In the genomic region with DNA sequence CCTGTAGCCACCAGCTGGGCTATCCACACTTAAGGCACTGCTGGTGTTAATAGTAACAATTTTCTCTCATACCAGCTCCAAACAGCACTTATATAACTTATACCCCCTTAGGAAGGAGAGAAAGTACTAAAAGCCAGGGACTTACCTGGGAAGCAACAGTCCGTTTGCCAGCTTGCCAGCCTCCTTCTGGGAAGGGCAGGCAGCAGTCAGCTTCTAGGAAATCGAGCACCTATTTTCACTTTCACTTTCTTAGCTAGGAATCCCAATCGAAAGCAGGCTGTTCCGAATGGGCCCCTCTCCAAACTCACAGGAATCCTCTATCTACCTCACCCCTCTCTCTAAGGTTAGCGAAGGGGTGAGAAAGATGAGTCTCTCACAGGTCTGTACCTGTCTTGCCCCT, we compare ENCODE assay signal across 9 mouse cellular contexts. TPM values are rescaled to one million over a fixed set of nuclear protein-coding genes. Genes with fewer than 3 reads are reported as not detected.
DNase-seq lines count a peak whose midpoint lies in the region; ATAC-seq and TF ChIP-seq lines count a peak whose summit lies in the region.
"Had no signal": no experiment of that assay in that cellular context is flagged by ENCODE, and none has a peak within 500 bp of the region (broad histone marks: within the 10 kb centered on the region; RNA-seq: fewer than 3 reads in every experiment).

No protein-coding gene starts in this region.

- H3K27ac ChIP-seq in heart, embryonic 11.5 days (ENCODE audit: low read depth, low read length), result no peak overlapping the region
- no peak overlapping the region for H3K27ac ChIP-seq in liver, embryonic 14.5 days
- H3K27ac ChIP-seq in hindbrain, embryonic 16.5 days (ENCODE audit: low read depth, low read length), result no peak overlapping the region

- H3K9me3 ChIP-seq in heart, embryonic 11.5 days (replicated peaks; ENCODE audit: control insufficient read depth, low read length), result no peaks in the 10 kb centered on the region
- no peaks in the 10 kb centered on the region for H3K9me3 ChIP-seq in liver, embryonic 14.5 days (ENCODE audit: control insufficient read depth, low read length)
- no peaks in the 10 kb centered on the region for H3K9me3 ChIP-seq in hindbrain, embryonic 16.5 days (ENCODE audit: control insufficient read depth, low read length)

- peaks cover 52% of the 10 kb centered on the region for H3K36me3 ChIP-seq in heart, embryonic 11.5 days (ENCODE audit: control insufficient read depth, insufficient read depth, low read length)
- H3K36me3 ChIP-seq in liver, embryonic 14.5 days (replicated peaks; ENCODE audit: control insufficient read depth, insufficient read depth, low read depth), result peaks cover 59% of the 10 kb centered on the region
- peaks cover 52% of the 10 kb centered on the region for H3K36me3 ChIP-seq in hindbrain, embryonic 16.5 days (ENCODE audit: control insufficient read depth, insufficient read depth, low read length)

- DNase-seq in heart, adult 8-10 months (ENCODE audit: low spot score), result peak; percentile 48
- DNase-seq in CD4-positive helper T cell, adult 2 months (ENCODE audit: low read depth, low spot score), result peak; percentile 43
- DNase-seq in liver, embryonic 14.5 days (ENCODE audit: low read depth in 3 of 3, low spot score in 3 of 3), result no peak
- no peak for DNase-seq in layer of hippocampus, postnatal 10 days (ENCODE audit: low spot score in 2 of 2)
- no peak for DNase-seq in urinary bladder, postnatal 36 days (ENCODE audit: low spot score in 2 of 2)

- TF ChIP-seq EP300 in liver, embryonic 14.5 days (IDR thresholded peaks at IDR 0.05; ENCODE audit: low read depth), result no peak

- 79% methylated on average over 5 of the region's 5 CpGs for WGBS in heart, embryonic 11.5 days (ENCODE audit: insufficient replicate concordance)
- 69% methylated on average over 5 of the region's 5 CpGs for WGBS in liver, embryonic 14.5 days (ENCODE audit: insufficient replicate concordance)
- 90% methylated on average over 5 of the region's 5 CpGs for WGBS in hindbrain, embryonic 16.5 days

- H3K9ac ChIP-seq in heart, embryonic 11.5 days (ENCODE audit: low read depth, low read length), result no peak overlapping the region
- H3K9ac ChIP-seq in liver, embryonic 14.5 days (replicated peaks), result no peak overlapping the region
- H3K9ac ChIP-seq in hindbrain, embryonic 16.5 days (ENCODE audit: low read depth, low read length), result no peak overlapping the region

- no peak overlapping the region for H3K4me3 ChIP-seq in heart, embryonic 11.5 days (ENCODE audit: low read depth, low read length)
- H3K4me3 ChIP-seq in liver, embryonic 14.5 days (ENCODE audit: insufficient read depth in 1 of 2, low read depth in 2 of 2, low read length in 2 of 2), result no peak overlapping the region
- H3K4me3 ChIP-seq in hindbrain, embryonic 16.5 days (ENCODE audit: low read length), result no peak overlapping the region
- H3K4me3 ChIP-seq: erythroblast, embryonic 14.5 days had no signal

- H3K4me2 ChIP-seq in heart, embryonic 11.5 days, result no peak overlapping the region
- peak overlapping the region; percentile 32 for H3K4me2 ChIP-seq in liver, embryonic 14.5 days (ENCODE audit: low read depth)
- H3K4me2 ChIP-seq in hindbrain, embryonic 16.5 days (ENCODE audit: low read length), result no peak overlapping the region

- TF ChIP-seq CTCF in liver, embryonic 14.5 days (IDR thresholded peaks at IDR 0.05; ENCODE audit: low read depth), result no peak

- ATAC-seq in heart, embryonic 11.5 days (replicated peaks; ENCODE audit: insufficient number of reproducible peaks, low FRiP score, low TSS enrichment), result no peak
- peak; percentile 40 for ATAC-seq in common myeloid progenitor, adult 5-6 weeks (replicated peaks; ENCODE audit: low read depth, poor library complexity, severe bottlenecking)
- no peak for ATAC-seq in liver, embryonic 14.5 days (ENCODE audit: insufficient read depth)
- no peak for ATAC-seq in hindbrain, embryonic 16.5 days

- no peaks in the 10 kb centered on the region for H3K4me1 ChIP-seq in heart, embryonic 11.5 days (ENCODE audit: control insufficient read depth, insufficient read depth, low read length)
- no peaks in the 10 kb centered on the region for H3K4me1 ChIP-seq in liver, embryonic 14.5 days (replicated peaks; ENCODE audit: control insufficient read depth in 2 of 2, insufficient read depth in 2 of 2, low read length in 1 of 2)
- no peaks in the 10 kb centered on the region for H3K4me1 ChIP-seq in hindbrain, embryonic 16.5 days (ENCODE audit: control insufficient read depth, insufficient read depth, low read depth, low read length)

- H3K27me3 ChIP-seq in heart, embryonic 11.5 days (ENCODE audit: control insufficient read depth, insufficient read depth, low read length), result no peaks in the 10 kb centered on the region
- no peaks in the 10 kb centered on the region for H3K27me3 ChIP-seq in liver, embryonic 14.5 days (ENCODE audit: control insufficient read depth, insufficient read depth, low read length)
- H3K27me3 ChIP-seq in hindbrain, embryonic 16.5 days (replicated peaks; ENCODE audit: control insufficient read depth, insufficient read depth, low read length), result no peaks in the 10 kb centered on the region

RNA-seq across cellular contexts. Expression of a gene that starts 1.0 kb away (rescaled TPM):
- total RNA-seq in heart, adult 8-10 months (2022), result 10 to 100 TPM in 2 of 4 experiments, 1 to 10 TPM in 2; 7.1 to 15.8 (median 9.8) TPM
- 1.4 and 1.7 TPM in 2 replicates for polyA plus RNA-seq in heart, embryonic 11.5 days (2014; fragmentation: Nextera tagmentation; extraction: Ambion mirVana)
- total RNA-seq in common myeloid progenitor, adult 5-6 weeks (2017), result 1.9 and 3.5 TPM in 2 replicates
- 12.7 and 14.8 TPM in 2 replicates for polyA plus RNA-seq in liver, embryonic 14.5 days (2012; rRNA removed)
- 15.0 and 15.9 TPM in 2 replicates for polyA plus RNA-seq in liver, embryonic 14.5 days (2014; fragmentation: Nextera tagmentation; extraction: Ambion mirVana)
- 4.1 and 4.7 TPM in 2 replicates for polyA plus RNA-seq in hindbrain, embryonic 16.5 days (2015; fragmentation: Nextera tagmentation; extraction: Ambion mirVana)
- 10 to 100 TPM; 11.1 to 11.9 TPM for total RNA-seq in layer of hippocampus, postnatal 10 days (2021)

RNA-seq across cellular contexts. Expression of a gene that starts 47.8 kb away (rescaled TPM):
- 10 to 100 TPM; 19.4 to 25.8 (median 22.5) TPM for total RNA-seq in heart, adult 8-10 months (2022)
- polyA plus RNA-seq in heart, embryonic 11.5 days (2014; fragmentation: Nextera tagmentation; extraction: Ambion mirVana), result 20.2 and 22.0 TPM in 2 replicates
- 6.6 and 13.2 TPM in 2 replicates for total RNA-seq in common myeloid progenitor, adult 5-6 weeks (2017)
- polyA plus RNA-seq in liver, embryonic 14.5 days (2012; rRNA removed), result 10.9 and 16.9 TPM in 2 replicates
- polyA plus RNA-seq in liver, embryonic 14.5 days (2014; fragmentation: Nextera tagmentation; extraction: Ambion mirVana), result 10.0 and 10.5 TPM in 2 replicates
- polyA plus RNA-seq in hindbrain, embryonic 16.5 days (2015; fragmentation: Nextera tagmentation; extraction: Ambion mirVana), result 35.0 and 35.9 TPM in 2 replicates
- total RNA-seq in layer of hippocampus, postnatal 10 days (2021), result 10 to 100 TPM; 44.6 to 45.4 TPM

RNA-seq across cellular contexts. Expression of a gene that starts 47.9 kb away (rescaled TPM):
- total RNA-seq in heart, adult 8-10 months (2022), result 1 to 10 TPM; 4.9 to 8.4 (median 6.2) TPM
- 15.7 and 18.3 TPM in 2 replicates for polyA plus RNA-seq in heart, embryonic 11.5 days (2014; fragmentation: Nextera tagmentation; extraction: Ambion mirVana)
- total RNA-seq in common myeloid progenitor, adult 5-6 weeks (2017), result 27.5 and 43.1 TPM in 2 replicates
- 14.7 and 16.0 TPM in 2 replicates for polyA plus RNA-seq in liver, embryonic 14.5 days (2012; rRNA removed)
- 5.4 and 6.3 TPM in 2 replicates for polyA plus RNA-seq in liver, embryonic 14.5 days (2014; fragmentation: Nextera tagmentation; extraction: Ambion mirVana)
- 24.6 and 26.9 TPM in 2 replicates for polyA plus RNA-seq in hindbrain, embryonic 16.5 days (2015; fragmentation: Nextera tagmentation; extraction: Ambion mirVana)
- 10 to 100 TPM; 23.2 to 23.6 TPM for total RNA-seq in layer of hippocampus, postnatal 10 days (2021)

RNA-seq across cellular contexts. Expression of a gene that starts 48.1 kb away (rescaled TPM):
- total RNA-seq in heart, adult 8-10 months (2022), result 1 to 10 TPM in 2 of 4 experiments, under 1 TPM in 2; 0.47 to 1.1 (median 0.82) TPM
- polyA plus RNA-seq in heart, embryonic 11.5 days (2014; fragmentation: Nextera tagmentation; extraction: Ambion mirVana), result 0.70 and 1.4 TPM in 2 replicates
- total RNA-seq in common myeloid progenitor, adult 5-6 weeks (2017), result 0.68 and 0.69 TPM in 2 replicates
- polyA plus RNA-seq in liver, embryonic 14.5 days (2012; rRNA removed), result 1.1 and 1.5 TPM in 2 replicates
- 0.20 and 0.36 TPM in 2 replicates for polyA plus RNA-seq in liver, embryonic 14.5 days (2014; fragmentation: Nextera tagmentation; extraction: Ambion mirVana)
- 0.63 and 1.3 TPM in 2 replicates for polyA plus RNA-seq in hindbrain, embryonic 16.5 days (2015; fragmentation: Nextera tagmentation; extraction: Ambion mirVana)
- 1 to 10 TPM; 1.5 to 1.9 TPM for total RNA-seq in layer of hippocampus, postnatal 10 days (2021)
- polyA plus RNA-seq: erythroblast, embryonic 14.5 days had no signal

Comparison
In these comparisons a context has a peak if more than half of its experiments do, and no peak if none do; other contexts are left out.
1. DNase-seq: peak in heart, adult 8-10 months (single experiment) and CD4-positive helper T cell, adult 2 months (single experiment); none in liver, embryonic 14.5 days (0 of 3), layer of hippocampus, postnatal 10 days (0 of 2) and urinary bladder, postnatal 36 days (0 of 2).